Mouse (Mus musculus): ENCODE measurements around the gene Ppp4c. TPM values are rescaled to one million over a fixed set of nuclear protein-coding genes. Genes with fewer than 3 reads are reported as not detected.

Ppp4c gene
- polyA plus RNA-seq, 1 experiment: 135 TPM

DNA sequence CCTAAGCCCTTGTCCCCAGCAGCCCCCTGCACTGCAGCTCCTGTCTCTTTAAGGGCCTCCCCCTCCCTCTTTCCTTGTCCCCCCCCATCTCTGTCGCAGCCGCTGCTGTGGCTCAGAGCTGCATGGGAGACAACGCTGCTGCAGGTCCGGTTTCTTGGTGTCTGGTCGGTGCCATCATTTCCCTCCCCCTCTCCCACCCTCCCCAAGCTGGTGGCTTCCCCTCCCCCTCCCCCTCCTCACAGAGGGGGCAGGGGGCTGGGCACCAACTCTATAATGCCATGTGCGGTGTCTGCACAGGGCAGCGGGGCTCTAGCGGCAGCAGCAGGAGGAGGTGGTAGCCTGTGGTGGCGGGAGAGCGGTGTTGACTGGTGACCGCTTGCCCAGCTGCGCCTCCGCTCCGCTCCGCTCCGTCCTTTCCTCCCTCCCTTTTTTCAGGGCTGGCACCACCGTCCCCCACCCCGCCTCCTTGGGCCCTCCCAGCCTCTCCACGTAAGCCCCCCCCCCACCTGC is 31.0 kb upstream of the Ppp4c start:
- WGBS: 4% methylated on average over 18 of the region's 19 CpGs
- Histone ChIP-seq H3K36me3 (ENCODE audit: control insufficient read depth, insufficient read depth, low read length) (no peaks in the 10 kb centered on the region), H3K4me1 (ENCODE audit: control insufficient read depth, insufficient read depth, low read length) (no peaks in the 10 kb centered on the region), H3K27ac (ENCODE audit: insufficient read depth, low read depth, low read length) (no peak overlapping the region), H3K4me3 (ENCODE audit: insufficient read depth, low read depth, low read length) (peak overlapping the region; percentile 60), H3K27me3 (replicated peaks; ENCODE audit: control insufficient read depth, insufficient read depth, low read length) (no peaks in the 10 kb centered on the region)
- TF ChIP-seq POLR2A (IDR thresholded peaks at IDR 0.05; ENCODE audit: low read depth, low read length) (no peak), CTCF (conservative IDR thresholded peaks at IDR 0.05; ENCODE audit: insufficient read depth, insufficient read length, low read depth, low read length) (no peak)
- DNase-seq: no peak

DNA sequence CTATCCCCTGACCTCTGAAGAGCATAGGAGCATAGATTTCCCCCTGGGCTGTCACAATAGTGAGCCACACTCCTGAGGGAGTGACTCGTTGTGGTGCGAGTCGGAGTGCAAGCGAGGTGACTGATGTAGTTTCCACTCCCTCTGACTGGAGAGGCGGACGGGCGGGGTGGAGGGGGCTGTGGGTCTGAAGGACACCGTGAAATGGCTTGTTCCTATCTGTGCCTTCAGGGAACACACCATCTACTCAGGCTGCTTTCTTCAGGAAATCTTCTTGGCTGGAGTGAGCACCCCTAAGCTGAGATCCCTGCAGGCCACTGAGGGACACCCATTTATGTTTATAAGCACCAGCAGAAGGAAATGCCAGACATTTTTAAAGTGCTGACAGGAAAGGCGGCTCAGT is 30.4 kb upstream of the Ppp4c start:
- TF ChIP-seq CTCF (conservative IDR thresholded peaks at IDR 0.05; ENCODE audit: insufficient read depth, insufficient read length, low read depth, low read length) (no peak), POLR2A (IDR thresholded peaks at IDR 0.05; ENCODE audit: low read depth, low read length) (no peak)
- WGBS: 34% methylated on average over 9 of the region's 9 CpGs
- Histone ChIP-seq H3K27me3 (replicated peaks; ENCODE audit: control insufficient read depth, insufficient read depth, low read length) (no peaks in the 10 kb centered on the region), H3K27ac (ENCODE audit: insufficient read depth, low read depth, low read length) (peak overlapping the region; percentile 3), H3K4me3 (ENCODE audit: insufficient read depth, low read depth, low read length) (no peak overlapping the region), H3K36me3 (ENCODE audit: control insufficient read depth, insufficient read depth, low read length) (no peaks in the 10 kb centered on the region), H3K4me1 (ENCODE audit: control insufficient read depth, insufficient read depth, low read length) (no peaks in the 10 kb centered on the region)
- DNase-seq: peak; percentile 49

DNA sequence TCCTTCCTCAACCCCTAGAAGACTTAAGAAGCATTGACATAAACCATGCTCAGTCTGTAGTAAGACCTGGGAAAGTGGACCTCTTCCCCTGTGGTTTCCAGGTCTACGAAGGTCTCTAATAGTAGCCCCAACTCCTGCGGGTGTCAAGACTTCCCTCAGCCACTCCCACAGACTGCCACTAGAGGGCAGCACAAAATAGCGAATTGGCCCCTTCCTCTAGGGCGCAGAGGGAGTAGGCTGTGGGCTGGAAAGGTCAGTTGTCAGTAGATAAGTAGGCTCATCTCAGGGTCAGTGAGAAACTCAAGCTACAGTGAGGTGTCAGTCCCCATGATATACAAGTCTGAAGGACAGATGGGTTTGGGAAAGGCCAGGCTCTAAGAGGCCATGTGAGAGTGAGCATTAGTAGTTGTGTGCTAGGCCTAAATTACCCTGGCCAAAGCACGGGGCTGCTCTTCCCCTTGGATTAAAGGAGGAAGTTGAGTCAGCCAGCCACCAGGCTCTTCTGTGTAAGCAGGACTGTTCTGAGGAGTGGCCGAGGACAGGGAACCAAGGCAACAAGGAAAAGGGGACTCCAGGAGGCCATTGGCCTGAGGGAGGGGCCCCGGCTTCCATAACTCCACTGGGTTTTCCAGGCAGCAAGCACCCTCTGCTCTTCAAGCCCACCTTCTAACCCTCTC is 29.7 kb upstream of the Ppp4c start:
- H3K36me3 ChIP-seq (ENCODE audit: control insufficient read depth, insufficient read depth, low read length): no peaks in the 10 kb centered on the region
- TF ChIP-seq POLR2A (IDR thresholded peaks at IDR 0.05; ENCODE audit: low read depth, low read length) (no peak), CTCF (conservative IDR thresholded peaks at IDR 0.05; ENCODE audit: insufficient read depth, insufficient read length, low read depth, low read length) (peak; percentile 97)
- H3K27ac ChIP-seq (ENCODE audit: insufficient read depth, low read depth, low read length): peak overlapping the region; percentile 3; the same call in 1 of the 2 replicates
- 26% methylated on average over 7 of the region's 7 CpGs for WGBS
- H3K4me3 ChIP-seq (ENCODE audit: insufficient read depth, low read depth, low read length): no peak overlapping the region
- DNase-seq: peak; percentile 84
- H3K4me1 ChIP-seq (ENCODE audit: control insufficient read depth, insufficient read depth, low read length): no peaks in the 10 kb centered on the region
- H3K27me3 ChIP-seq (replicated peaks; ENCODE audit: control insufficient read depth, insufficient read depth, low read length): no peaks in the 10 kb centered on the region

DNA sequence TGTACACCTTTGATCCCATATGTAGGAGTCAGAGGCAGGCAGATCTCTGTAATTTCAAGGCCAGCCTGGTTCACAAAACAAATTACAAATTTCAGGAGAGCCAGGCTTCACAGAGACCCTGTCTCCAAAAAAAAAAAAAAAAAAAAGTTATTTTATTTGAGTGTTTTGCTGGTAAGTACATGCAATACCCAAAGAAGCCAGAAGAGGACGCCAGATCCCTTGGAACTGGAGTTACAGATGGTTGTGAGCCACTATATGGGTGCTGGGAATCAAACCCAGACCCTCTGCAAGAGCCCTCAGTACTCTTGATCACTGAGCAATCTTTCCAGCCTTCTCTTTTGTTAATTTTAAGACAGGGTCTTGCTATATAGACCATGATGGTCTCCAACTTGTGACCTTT is 26.5 kb upstream of the Ppp4c start:
- Histone ChIP-seq H3K4me3 (ENCODE audit: insufficient read depth, low read depth, low read length) (no peak overlapping the region), H3K27ac (ENCODE audit: insufficient read depth, low read depth, low read length) (no peak overlapping the region), H3K27me3 (replicated peaks; ENCODE audit: control insufficient read depth, insufficient read depth, low read length) (no peaks in the 10 kb centered on the region), H3K36me3 (ENCODE audit: control insufficient read depth, insufficient read depth, low read length) (no peaks in the 10 kb centered on the region), H3K4me1 (ENCODE audit: control insufficient read depth, insufficient read depth, low read length) (no peaks in the 10 kb centered on the region)
- TF ChIP-seq POLR2A (IDR thresholded peaks at IDR 0.05; ENCODE audit: low read depth, low read length): no peak
- no peak for TF ChIP-seq CTCF (conservative IDR thresholded peaks at IDR 0.05; ENCODE audit: insufficient read depth, insufficient read length, low read depth, low read length)
- DNase-seq: no peak
- 26% methylated on average over 1 of the region's 1 CpGs for WGBS

DNA sequence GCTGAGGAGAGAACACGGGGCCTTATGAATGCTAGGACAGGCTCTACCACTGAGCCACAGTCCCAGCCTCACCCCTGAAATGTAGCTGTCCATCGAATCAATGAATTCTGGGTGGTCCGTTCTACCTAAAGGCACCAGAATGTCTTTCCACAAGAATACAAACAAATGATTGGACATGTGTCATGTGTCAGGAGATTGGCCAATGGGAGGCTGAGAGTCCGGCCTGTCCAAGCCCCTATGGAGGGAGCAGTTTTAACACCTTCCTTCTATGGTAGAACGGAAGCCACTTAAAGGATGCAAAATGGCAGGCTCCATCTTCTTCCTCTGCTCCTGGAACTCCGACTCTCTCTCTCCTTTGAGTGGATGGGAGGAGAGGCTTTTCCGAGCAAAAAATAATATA is 25.3 kb upstream of the Ppp4c start:
- H3K27me3 ChIP-seq (replicated peaks; ENCODE audit: control insufficient read depth, insufficient read depth, low read length): no peaks in the 10 kb centered on the region
- no peaks in the 10 kb centered on the region for H3K4me1 ChIP-seq (ENCODE audit: control insufficient read depth, insufficient read depth, low read length)
- H3K4me3 ChIP-seq (ENCODE audit: insufficient read depth, low read depth, low read length): no peak overlapping the region
- no peak for TF ChIP-seq POLR2A (IDR thresholded peaks at IDR 0.05; ENCODE audit: low read depth, low read length)
- no peak for TF ChIP-seq CTCF (conservative IDR thresholded peaks at IDR 0.05; ENCODE audit: insufficient read depth, insufficient read length, low read depth, low read length)
- DNase-seq: no peak
- no peak overlapping the region for H3K27ac ChIP-seq (ENCODE audit: insufficient read depth, low read depth, low read length)
- no peaks in the 10 kb centered on the region for H3K36me3 ChIP-seq (ENCODE audit: control insufficient read depth, insufficient read depth, low read length)
- WGBS: 86% methylated on average over 7 of the region's 7 CpGs

DNA sequence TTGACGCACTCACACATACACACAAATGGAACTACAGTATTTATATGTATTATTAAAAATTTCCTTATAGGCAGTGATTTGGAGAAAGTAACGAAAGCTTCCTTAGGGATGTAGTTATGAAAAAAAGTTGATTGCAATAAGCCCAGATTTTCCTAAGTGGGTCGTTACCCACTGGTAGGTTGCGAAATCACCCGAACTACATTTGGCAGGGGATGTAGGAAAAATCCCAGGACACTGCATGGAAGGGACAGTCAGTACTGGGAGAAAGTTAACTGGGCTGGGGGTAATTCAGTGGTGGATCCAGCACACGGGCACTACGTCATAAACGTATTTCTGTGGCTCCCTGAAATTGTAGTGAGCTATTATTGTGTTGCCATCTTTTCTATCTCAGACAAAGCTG is 24.2 kb upstream of the Ppp4c start:
- no peak for DNase-seq

DNA sequence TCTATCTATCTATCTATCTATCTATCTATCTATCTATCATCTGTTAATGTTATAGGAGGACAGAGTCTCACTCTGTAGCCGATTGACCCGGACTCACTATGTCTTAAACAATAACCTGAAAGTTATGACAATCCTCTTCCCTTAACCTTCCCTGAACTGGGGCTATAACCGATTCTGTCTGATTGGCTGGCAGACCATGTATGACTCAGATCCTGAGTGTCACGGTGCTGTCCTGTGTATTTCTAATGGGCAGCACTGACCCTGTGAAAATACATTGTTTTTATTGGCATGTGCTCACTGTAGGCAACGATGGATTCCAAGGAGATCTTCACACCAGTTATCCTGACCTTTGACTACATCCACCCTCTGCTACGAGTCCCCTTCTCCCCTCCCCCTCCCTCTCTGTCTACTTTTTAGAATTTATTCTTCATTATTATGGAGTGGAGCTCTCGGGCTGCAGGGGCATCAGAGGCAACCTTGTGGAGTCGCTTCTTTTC is 23.5 kb upstream of the Ppp4c start:
- whole genome bisulfite sequencing: 41% methylated on average over 8 of the region's 8 CpGs
- Histone ChIP-seq H3K4me1 (ENCODE audit: control insufficient read depth, insufficient read depth, low read length) (no peaks in the 10 kb centered on the region), H3K36me3 (ENCODE audit: control insufficient read depth, insufficient read depth, low read length) (no peaks in the 10 kb centered on the region), H3K27ac (ENCODE audit: insufficient read depth, low read depth, low read length) (no peak overlapping the region), H3K4me3 (ENCODE audit: insufficient read depth, low read depth, low read length) (no peak overlapping the region), H3K27me3 (replicated peaks; ENCODE audit: control insufficient read depth, insufficient read depth, low read length) (no peaks in the 10 kb centered on the region)
- DNase-seq: no peak
- TF ChIP-seq CTCF (conservative IDR thresholded peaks at IDR 0.05; ENCODE audit: insufficient read depth, insufficient read length, low read depth, low read length) (no peak), POLR2A (IDR thresholded peaks at IDR 0.05; ENCODE audit: low read depth, low read length) (no peak)

More for the DNA sequence above, 24.2 kb upstream of the Ppp4c start:
- no peaks in the 10 kb centered on the region for H3K36me3 ChIP-seq (ENCODE audit: control insufficient read depth, insufficient read depth, low read length)
- 79% methylated on average over 8 of the region's 8 CpGs for WGBS
- TF ChIP-seq POLR2A (IDR thresholded peaks at IDR 0.05; ENCODE audit: low read depth, low read length) (no peak), CTCF (conservative IDR thresholded peaks at IDR 0.05; ENCODE audit: insufficient read depth, insufficient read length, low read depth, low read length) (no peak)
- no peaks in the 10 kb centered on the region for H3K27me3 ChIP-seq (replicated peaks; ENCODE audit: control insufficient read depth, insufficient read depth, low read length)
- no peaks in the 10 kb centered on the region for H3K4me1 ChIP-seq (ENCODE audit: control insufficient read depth, insufficient read depth, low read length)
- H3K4me3 ChIP-seq (ENCODE audit: insufficient read depth, low read depth, low read length): no peak overlapping the region
- H3K27ac ChIP-seq (ENCODE audit: insufficient read depth, low read depth, low read length): no peak overlapping the region
